Mouse (Mus musculus) G1E (cell line): ENCODE data around the gene Plcb1. TPM values are rescaled to one million over a fixed set of nuclear protein-coding genes. Genes with fewer than 3 reads are reported as not detected.

Experiments used
- ATAC-seq: 2 replicates; pipeline ENCODE4 v1.8.0; 2016; ENCODE audit warnings: mild to moderate bottlenecking; ENCODE audit not compliant: insufficient number of reproducible peaks, poor library complexity, low FRiP score, severe bottlenecking; ENCODE audit errors: extremely low read depth
- DNase-seq: peaks from one replicate; pipeline ENCODE4 v3.0.0; 2012; ENCODE audit warnings: low spot score
- H3K27me3 ChIP-seq: 2 replicates; pipeline ENCODE4 v1.6.1; 2012; ENCODE audit warnings: mild to moderate bottlenecking, low read length, inconsistent platforms; ENCODE audit not compliant: insufficient read depth
- H3K36me3 ChIP-seq: replicated peaks from 2 replicates; pipeline ENCODE3; 2012; ENCODE audit warnings: mild to moderate bottlenecking, inconsistent platforms
- H3K4me1 ChIP-seq: 2 replicates; pipeline ENCODE4 v1.6.1; 2012; ENCODE audit warnings: low read depth, low read length, inconsistent platforms, mixed read lengths; ENCODE audit not compliant: insufficient read depth
- H3K4me3 ChIP-seq: 2 replicates; pipeline ENCODE4 v1.5.1; 2012; ENCODE audit warnings: low read depth, mild to moderate bottlenecking, inconsistent platforms, low read length, moderate library complexity, mixed read lengths
- H3K9me3 ChIP-seq: replicated peaks from 2 replicates; pipeline ENCODE4 v1.6.1; 2012; ENCODE audit warnings: inconsistent platforms
- CTCF ChIP-seq: IDR thresholded peaks from 2 replicates; pipeline ENCODE4 v1.5.1; 2012; ENCODE audit warnings: low read depth, low read length, inconsistent platforms, mixed read lengths
- GATA1 ChIP-seq: IDR thresholded peaks from 2 replicates; pipeline ENCODE4 v1.6.1; 2012; ENCODE audit warnings: borderline replicate concordance, low read length, inconsistent platforms, mixed read lengths
- GATA2 ChIP-seq: IDR thresholded peaks from 2 replicates; pipeline ENCODE4 v1.6.1; 2012; ENCODE audit warnings: low read depth, low read length, inconsistent platforms, borderline replicate concordance
- POLR2AphosphoS5 ChIP-seq: IDR thresholded peaks from 2 replicates; pipeline ENCODE4 v1.6.1; 2012; ENCODE audit warnings: low read depth, low read length, inconsistent platforms; ENCODE audit not compliant: insufficient replicate concordance
- TAL1 ChIP-seq: conservative IDR thresholded peaks from 2 replicates; pipeline ENCODE4 v1.6.1; 2012; ENCODE audit warnings: low read depth, low read length, inconsistent platforms, mixed read lengths
- polyA plus RNA-seq: library from polyadenylated mRNA; stranded (reverse); fragments of >175 nt; gene quantifications from 2 replicates; pipeline ENCODE4 v1.2.3, GENCODE M21; 2012
- total RNA-seq, 2 experiments: library from RNA; stranded (forward) in 1 of 2; stranded (reverse) in 1 of 2; fragments of 200-1000 nt in 1 of 2; fragments of >200 nt in 1 of 2; fragmentation: Nextera tagmentation in 1 of 2; gene quantifications; 2 replicates each; pipeline ENCODE4 v1.2.3; 2014 to 2017

The Plcb1 gene
- total and polyA plus RNA-seq, 3 experiments = 0.16 TPM; not detected in 2

DNA sequence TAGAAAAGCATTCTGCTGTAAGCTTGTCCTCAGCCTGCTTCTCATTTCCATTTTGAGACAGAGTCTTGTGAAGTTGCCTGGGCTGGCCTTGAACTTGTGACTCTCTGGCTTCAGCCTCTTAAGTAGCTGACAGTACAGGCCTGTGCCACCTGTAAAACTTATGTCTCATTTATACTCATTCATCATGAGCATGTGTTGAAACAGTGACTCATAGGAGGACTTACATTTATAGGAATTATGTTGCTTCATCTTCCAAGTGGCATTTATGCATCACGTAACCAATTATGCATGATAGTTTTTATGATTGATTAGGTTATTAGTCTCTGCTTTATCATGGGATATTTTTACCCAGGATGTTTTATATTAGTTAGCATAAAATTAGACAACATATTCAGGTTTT is 667.7 kb downstream of the Plcb1 start:
- no peaks in the 10 kb centered on the region for H3K4me1 ChIP-seq
- no peaks in the 10 kb centered on the region for H3K36me3 ChIP-seq
- no peak overlapping the region for H3K4me3 ChIP-seq
- peaks cover 27% of the 10 kb centered on the region for H3K9me3 ChIP-seq
- ATAC-seq (no peak), DNase-seq (no peak)
- no peaks in the 10 kb centered on the region for H3K27me3 ChIP-seq
- TF ChIP-seq TAL1 (no peak), GATA1 (no peak), GATA2 (no peak), CTCF (no peak), POLR2AphosphoS5 (no peak)

GRCm38 (mm10) chr2:135454015-135454414 is 668.1 kb downstream of the Plcb1 start:
- Histone ChIP-seq H3K4me3 (no peak overlapping the region), H3K36me3 (no peaks in the 10 kb centered on the region), H3K27me3 (no peaks in the 10 kb centered on the region), H3K9me3 (peaks cover 27% of the 10 kb centered on the region), H3K4me1 (no peaks in the 10 kb centered on the region)
- TF ChIP-seq GATA2 = no peak
- TF ChIP-seq GATA1 = no peak
- no peak for TF ChIP-seq POLR2AphosphoS5
- no peak for DNase-seq
- no peak for ATAC-seq

- ATAC-seq (no peak), DNase-seq (no peak)
- Histone ChIP-seq H3K4me3 (no peak overlapping the region), H3K36me3 (no peaks in the 10 kb centered on the region), H3K4me1 (no peaks in the 10 kb centered on the region), H3K27me3 (no peaks in the 10 kb centered on the region), H3K9me3 (peaks cover 23% of the 10 kb centered on the region)
- no peak for TF ChIP-seq GATA2
- TF ChIP-seq GATA1 = no peak
- TF ChIP-seq TAL1 = no peak
- TF ChIP-seq POLR2AphosphoS5 = no peak
- TF ChIP-seq CTCF = no peak
These were observed 668.6 kb downstream of the Plcb1 start for GRCm38 (mm10) chr2:135454455-135454854.

DNA sequence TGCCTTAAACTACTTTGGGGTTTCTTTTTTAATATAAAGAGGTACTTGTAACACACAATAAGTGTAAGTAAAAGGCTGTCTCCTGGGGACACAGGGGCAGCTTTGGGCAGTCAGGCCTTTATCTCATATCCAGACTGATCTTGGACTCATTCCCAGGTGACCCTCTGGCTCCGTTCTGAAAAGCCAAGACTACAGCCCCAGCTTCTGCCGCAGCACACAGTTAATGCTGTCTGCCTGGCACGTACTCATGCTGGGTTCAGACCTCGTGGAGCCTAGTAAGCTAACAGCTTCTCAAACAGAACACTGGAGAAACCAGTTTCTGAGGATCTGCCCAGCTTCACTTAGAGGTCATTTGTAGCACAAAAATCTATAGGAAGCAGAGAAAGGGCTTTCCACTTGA is 682.0 kb downstream of the Plcb1 start:
- H3K9me3 ChIP-seq = peaks cover 22% of the 10 kb centered on the region
- no peaks in the 10 kb centered on the region for H3K27me3 ChIP-seq
- TF ChIP-seq GATA2 (no peak), TAL1 (no peak), GATA1 (no peak), POLR2AphosphoS5 (no peak), CTCF (no peak)
- no peak overlapping the region for H3K4me3 ChIP-seq
- H3K36me3 ChIP-seq = no peaks in the 10 kb centered on the region
- H3K4me1 ChIP-seq = no peaks in the 10 kb centered on the region
- DNase-seq (no peak), ATAC-seq (no peak)

- Histone ChIP-seq H3K27me3 (no peaks in the 10 kb centered on the region), H3K9me3 (peaks cover 33% of the 10 kb centered on the region), H3K36me3 (no peaks in the 10 kb centered on the region), H3K4me3 (no peak overlapping the region), H3K4me1 (no peaks in the 10 kb centered on the region)
- DNase-seq (no peak), ATAC-seq (no peak)
- TF ChIP-seq POLR2AphosphoS5 = no peak
- TF ChIP-seq TAL1 = no peak
- TF ChIP-seq CTCF = no peak
- TF ChIP-seq GATA1 = no peak
- TF ChIP-seq GATA2 = no peak
These were observed 688.2 kb downstream of the Plcb1 start for GRCm38 (mm10) chr2:135474107-135474506.

DNA sequence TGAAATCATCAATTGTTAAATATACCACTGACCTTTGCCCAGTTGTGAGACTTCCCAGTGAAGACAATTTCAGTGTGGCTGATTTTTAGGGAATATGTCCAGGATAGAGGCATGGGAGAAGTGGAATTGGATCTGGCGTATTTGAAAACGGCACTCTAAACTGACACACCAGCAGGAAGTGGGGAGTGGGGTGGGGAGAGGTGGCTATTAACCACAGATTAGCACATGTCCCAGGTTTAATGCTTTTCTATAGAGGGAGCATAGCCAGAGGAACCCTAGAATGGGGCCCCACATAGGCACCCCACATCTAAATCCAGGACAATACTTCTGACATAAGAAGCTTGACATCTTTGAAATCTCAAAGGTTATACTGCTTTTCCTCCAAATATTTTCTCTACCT is 699.4 kb downstream of the Plcb1 start:
- Histone ChIP-seq H3K36me3 (no peaks in the 10 kb centered on the region), H3K9me3 (peaks cover 16% of the 10 kb centered on the region), H3K27me3 (no peaks in the 10 kb centered on the region), H3K4me1 (no peaks in the 10 kb centered on the region), H3K4me3 (no peak overlapping the region)
- DNase-seq (no peak), ATAC-seq (no peak)
- no peak for TF ChIP-seq GATA1
- no peak for TF ChIP-seq TAL1
- no peak for TF ChIP-seq CTCF
- no peak for TF ChIP-seq GATA2
- TF ChIP-seq POLR2AphosphoS5 = no peak

DNA sequence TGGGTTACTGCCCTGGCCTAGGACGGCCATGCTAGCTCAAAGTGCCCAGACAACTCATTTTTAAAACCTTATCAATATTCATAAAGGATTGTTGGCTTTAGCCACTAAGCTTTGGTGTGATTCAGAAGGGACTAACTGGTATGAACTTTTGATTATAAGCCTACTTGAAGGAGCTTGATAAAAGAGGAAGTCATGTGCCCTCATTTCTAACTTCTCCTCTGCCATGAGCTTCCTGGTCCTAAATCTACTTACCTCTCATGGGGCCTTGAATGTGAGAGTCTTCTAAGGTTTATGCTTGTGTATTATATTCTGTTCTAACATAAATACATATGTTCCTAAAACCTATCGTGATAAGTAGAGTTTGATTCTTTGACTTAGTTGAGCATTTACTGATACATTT is 702.4 kb downstream of the Plcb1 start:
- Histone ChIP-seq H3K4me3 (no peak overlapping the region), H3K4me1 (no peaks in the 10 kb centered on the region), H3K27me3 (no peaks in the 10 kb centered on the region), H3K9me3 (peaks cover 27% of the 10 kb centered on the region), H3K36me3 (no peaks in the 10 kb centered on the region)
- ATAC-seq (no peak), DNase-seq (no peak)
- TF ChIP-seq CTCF (no peak), POLR2AphosphoS5 (no peak), GATA2 (no peak), GATA1 (no peak), TAL1 (no peak)
